Mouse (Mus musculus) CD4-positive, CD25-positive, alpha-beta regulatory T cell, adult 9 weeks (primary cell): ENCODE results near the gene 2010300C02Rik. TPM values are rescaled to one million over a fixed set of nuclear protein-coding genes. Genes with fewer than 3 reads are reported as not detected.

Experiments used
- polyA plus RNA-seq: library from polyadenylated mRNA; unstranded; fragments of 100-300 nt; shearing (Covaris generic); gene quantifications from one replicate; pipeline ENCODE4 v1.2.1, GENCODE M21; 2017

Gene 2010300C02Rik
- 0.78 TPM for polyA plus RNA-seq

DNA sequence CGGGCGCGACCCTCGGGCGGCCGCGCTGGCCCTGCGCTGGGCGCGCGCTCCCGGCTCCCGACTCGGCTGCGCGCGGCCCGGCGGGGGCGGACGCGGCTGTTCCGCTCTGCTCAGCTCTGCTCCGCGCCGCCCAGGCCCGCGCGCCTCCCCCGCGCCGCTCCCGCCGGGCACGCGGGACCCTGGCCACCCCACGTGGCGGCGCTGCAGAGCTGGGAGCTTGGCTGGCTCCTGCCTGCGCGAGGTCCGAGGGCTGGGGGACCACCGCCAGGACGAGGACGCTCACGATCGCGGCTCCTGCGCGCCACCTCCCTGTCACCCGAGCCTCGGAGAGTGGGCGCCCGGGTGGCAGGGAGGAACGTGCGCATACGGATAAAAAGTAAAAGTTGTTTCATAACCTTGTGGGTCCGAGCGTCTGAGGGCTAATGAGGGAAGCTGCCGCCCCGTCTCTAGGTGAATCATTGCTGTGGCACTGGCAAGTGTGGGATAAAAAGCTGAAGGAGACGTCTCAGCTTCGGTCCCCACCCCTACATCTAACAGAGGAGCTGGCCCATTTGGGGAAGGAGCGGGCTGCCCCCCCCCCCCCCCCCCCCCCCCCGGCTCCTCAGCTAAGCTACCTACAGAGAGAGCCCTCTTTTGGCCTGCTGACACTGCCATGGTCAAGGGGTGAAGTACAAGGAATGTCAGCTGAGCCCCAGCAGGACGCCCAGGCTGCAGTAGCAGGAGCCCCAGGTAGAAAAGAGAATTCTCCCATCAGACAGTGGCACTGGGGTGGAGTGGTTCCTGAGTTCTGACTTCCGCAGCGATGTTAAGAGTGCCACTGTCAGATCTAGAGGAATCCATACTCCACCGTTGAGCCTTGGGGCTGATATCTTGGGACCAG is at the start of gene 2010300C02Rik:
2010300C02Rik (minus strand) TSS at position 325 of the 880 bp plus-strand sequence.

Other genes with a start within 250 kb of the 2010300C02Rik start
- 17.8 TPM for gene Mgat4a, start 179.1 kb downstream of the 2010300C02Rik start, polyA plus RNA-seq
- 2.4 TPM for gene Tsga10, start 146.3 kb upstream of the 2010300C02Rik start, polyA plus RNA-seq
- gene Lipt1, start 151.7 kb upstream of the 2010300C02Rik start, polyA plus RNA-seq: 7.1 TPM
- gene Mitd1, start 170.3 kb upstream of the 2010300C02Rik start, polyA plus RNA-seq: 111 TPM
- gene Mrpl30, start 170.4 kb upstream of the 2010300C02Rik start, polyA plus RNA-seq: 216 TPM
- gene Lyg2, start 196.4 kb upstream of the 2010300C02Rik start, polyA plus RNA-seq: not detected
- gene Lyg1, start 237.7 kb upstream of the 2010300C02Rik start, polyA plus RNA-seq: not detected